21 mouse cellular contexts compared by ENCODE assay signal in the genomic region with DNA sequence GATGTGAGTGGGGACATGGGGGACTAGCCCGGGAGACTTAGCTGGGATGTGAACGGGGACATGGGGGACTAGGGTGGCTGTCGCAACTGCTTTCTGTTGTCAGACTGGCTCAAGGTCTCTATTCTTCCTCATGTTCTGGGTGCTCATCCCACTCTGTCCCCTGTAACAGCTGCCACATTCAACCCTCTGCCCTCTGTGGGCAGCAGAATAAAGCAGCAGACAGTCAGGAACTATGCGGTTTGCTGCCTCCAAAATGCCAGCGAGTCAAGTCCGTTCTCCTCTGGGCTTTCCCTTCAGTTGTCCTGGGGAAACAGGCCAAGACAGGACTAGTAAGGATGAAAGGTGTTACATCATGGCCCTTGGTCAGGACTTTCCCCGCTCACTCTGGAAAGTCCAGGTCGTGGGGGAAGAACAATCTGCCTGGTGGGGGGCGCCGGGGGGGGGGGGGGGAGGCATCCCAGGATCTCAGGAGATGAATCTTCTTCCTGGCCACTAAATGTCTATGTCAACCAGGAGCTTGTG. TPM values are rescaled to one million over a fixed set of nuclear protein-coding genes. Genes with fewer than 3 reads are reported as not detected.
DNase-seq lines count a peak whose midpoint lies in the region; ATAC-seq lines count a peak whose summit lies in the region.
"Had no signal": no experiment of that assay in that cellular context is flagged by ENCODE, and none has a peak within 500 bp of the region (broad histone marks: within the 10 kb centered on the region; RNA-seq: fewer than 3 reads in every experiment).

No protein-coding gene starts in this region.

- no peaks in the 10 kb centered on the region for H3K27me3 ChIP-seq in kidney, embryonic 15.5 days
- no peaks in the 10 kb centered on the region for H3K27me3 ChIP-seq in neural tube, embryonic 13.5 days
- H3K27me3 ChIP-seq: embryonic facial prominence, embryonic 15.5 days had no signal

- H3K27ac ChIP-seq in kidney, embryonic 15.5 days: no peak overlapping the region
- H3K27ac ChIP-seq in neural tube, embryonic 13.5 days (replicated peaks): 0 out of 2 replicates have a peak overlapping the region, but pooled peaks have one; percentile 78
- H3K27ac ChIP-seq: embryonic facial prominence, embryonic 15.5 days; forebrain, embryonic 10.5 days; hindbrain, embryonic 10.5 days; hindbrain, embryonic 14.5 days had no signal

- 92% methylated on average over 10 of the region's 10 CpGs for WGBS in kidney, embryonic 15.5 days
- 91% methylated on average over 10 of the region's 10 CpGs for WGBS in neural tube, embryonic 13.5 days

- H3K4me1 ChIP-seq in kidney, embryonic 15.5 days: no peaks in the 10 kb centered on the region
- peaks cover 21% of the 10 kb centered on the region for H3K4me1 ChIP-seq in neural tube, embryonic 13.5 days (replicated peaks)
- H3K4me1 ChIP-seq: embryonic facial prominence, embryonic 15.5 days; forebrain, embryonic 10.5 days; hindbrain, embryonic 10.5 days had no signal

- H3K9me3 ChIP-seq in kidney, embryonic 15.5 days (replicated peaks): no peaks in the 10 kb centered on the region
- H3K9me3 ChIP-seq in neural tube, embryonic 13.5 days: no peaks in the 10 kb centered on the region
- H3K9me3 ChIP-seq: embryonic facial prominence, embryonic 15.5 days; forebrain, embryonic 10.5 days; hindbrain, embryonic 10.5 days had no signal

- DNase-seq in cerebellum, adult 9-10 months: peak; percentile 49
- no peak for DNase-seq in cerebellum, postnatal 36 days
- peak; percentile 30 to 51 for DNase-seq in kidney, postnatal 36 days
- no peak for DNase-seq in neural tube, embryonic 10.5 days (ENCODE audit: extremely low spot score, low spot score)
- no peak for DNase-seq in testis, postnatal 14 days (ENCODE audit: low spot score)
- DNase-seq in frontal cortex, adult 2 months (ENCODE audit: extremely low spot score in 1 of 2, low spot score in 1 of 2): no peak
- DNase-seq: adrenal gland, adult 8-10 months; adrenal gland, postnatal 36 days; cerebellum, adult 9-11 months; embryo, embryonic 11 days; gastrocnemius, postnatal 14 days; heart, adult 2 months had no signal

- no peak overlapping the region for H3K4me2 ChIP-seq in kidney, embryonic 15.5 days
- H3K4me2 ChIP-seq in neural tube, embryonic 13.5 days: no peak overlapping the region
- H3K4me2 ChIP-seq: embryonic facial prominence, embryonic 15.5 days; heart, embryonic 11.5 days; hindbrain, embryonic 14.5 days had no signal

- no peak overlapping the region for H3K4me3 ChIP-seq in kidney, embryonic 15.5 days (replicated peaks)
- H3K4me3 ChIP-seq in neural tube, embryonic 13.5 days: no peak overlapping the region
- H3K4me3 ChIP-seq: embryonic facial prominence, embryonic 15.5 days; erythroblast, embryonic 14.5 days; forebrain, embryonic 10.5 days; heart, adult 2 months; hindbrain, embryonic 10.5 days had no signal

- H3K9ac ChIP-seq in kidney, embryonic 15.5 days: no peak overlapping the region
- no peak overlapping the region for H3K9ac ChIP-seq in neural tube, embryonic 13.5 days
- H3K9ac ChIP-seq: embryonic facial prominence, embryonic 15.5 days; hindbrain, embryonic 14.5 days had no signal

- no peak for ATAC-seq in kidney, embryonic 15.5 days (replicated peaks; ENCODE audit: low FRiP score)
- ATAC-seq in neural tube, embryonic 13.5 days (ENCODE audit: low read depth): no peak
- ATAC-seq: forebrain, embryonic 14.5 days had no signal

- H3K36me3 ChIP-seq in kidney, embryonic 15.5 days: peaks cover 100% of the 10 kb centered on the region
- peaks cover 100% of the 10 kb centered on the region for H3K36me3 ChIP-seq in neural tube, embryonic 13.5 days

RNA-seq across cellular contexts. Expression of gene St3gal3, which starts 14.4 kb away (rescaled TPM):
- polyA plus RNA-seq in kidney, embryonic 15.5 days (2015; fragmentation: Nextera tagmentation; extraction: Ambion mirVana): 8.8 and 9.8 TPM in 2 replicates
- 10.9 and 12.2 TPM in 2 replicates for polyA plus RNA-seq in neural tube, embryonic 13.5 days (2015; fragmentation: Nextera tagmentation; extraction: Ambion mirVana)
- 50.9 and 53.0 TPM in 2 replicates for polyA plus RNA-seq in frontal cortex, adult 2 months (2012; rRNA removed)

RNA-seq across cellular contexts. Expression of gene Kdm4a, which starts 30.7 kb away (rescaled TPM):
- 39.5 and 40.8 TPM in 2 replicates for polyA plus RNA-seq in kidney, embryonic 15.5 days (2015; fragmentation: Nextera tagmentation; extraction: Ambion mirVana)
- polyA plus RNA-seq in neural tube, embryonic 13.5 days (2015; fragmentation: Nextera tagmentation; extraction: Ambion mirVana): 47.3 and 61.0 TPM in 2 replicates
- polyA plus RNA-seq in frontal cortex, adult 2 months (2012; rRNA removed): 42.5 and 50.0 TPM in 2 replicates

Comparison
In these comparisons a context has a peak if more than half of its experiments do, and no peak if none do; other contexts are left out.
1. DNase-seq: peak in cerebellum, adult 9-10 months (single experiment) and kidney, postnatal 36 days (2 of 2); none in cerebellum, postnatal 36 days (0 of 2), neural tube, embryonic 10.5 days (single experiment), testis, postnatal 14 days (single experiment) and frontal cortex, adult 2 months (0 of 2).